ENCODE assay signal across 27 mouse cellular contexts in genomic region chr6:99842723-99843122, GRCm38 (mm10).
"Had no signal": no experiment of that assay in that cellular context is flagged by ENCODE, and none has a peak within 500 bp of the region (broad histone marks: within the 10 kb centered on the region; RNA-seq: fewer than 3 reads in every experiment).

No protein-coding gene starts in this region.

- H3K4me3 ChIP-seq: embryonic facial prominence, embryonic 12.5 days; embryonic facial prominence, embryonic 13.5 days; embryonic facial prominence, embryonic 15.5 days; erythroblast, embryonic 14.5 days; forebrain, embryonic 10.5 days; forebrain, embryonic 12.5 days; forebrain, embryonic 13.5 days; forebrain, embryonic 15.5 days; gastrocnemius, adult 2 months; heart, adult 2 months had no signal

- H3K36me3 ChIP-seq: embryonic facial prominence, embryonic 12.5 days; embryonic facial prominence, embryonic 13.5 days; embryonic facial prominence, embryonic 15.5 days; forebrain, embryonic 10.5 days; forebrain, embryonic 12.5 days; forebrain, embryonic 15.5 days had no signal

- H3K4me2 ChIP-seq: embryonic facial prominence, embryonic 12.5 days; embryonic facial prominence, embryonic 13.5 days; embryonic facial prominence, embryonic 15.5 days; forebrain, embryonic 12.5 days; forebrain, embryonic 13.5 days; forebrain, embryonic 15.5 days had no signal

- H3K27me3 ChIP-seq: embryonic facial prominence, embryonic 15.5 days; forebrain, embryonic 13.5 days; forebrain, embryonic 15.5 days had no signal

- DNase-seq: cerebellum, adult 2 months; cerebellum, adult 8-10 months; cerebellum, adult 9-10 months; cerebellum, adult 9-11 months; cerebellum, postnatal 10 days; cerebellum, postnatal 14 days; cerebellum, postnatal 25 days; cerebellum, postnatal 36 days; embryo, embryonic 11 days; gastrocnemius, adult 2 months; gastrocnemius, postnatal 10 days; gastrocnemius, postnatal 14 days; gastrocnemius, postnatal 25 days; gastrocnemius, postnatal 36 days; heart, adult 11 months; heart, adult 18-20 months; heart, adult 2 months had no signal

- H3K9ac ChIP-seq: embryonic facial prominence, embryonic 12.5 days; embryonic facial prominence, embryonic 13.5 days; embryonic facial prominence, embryonic 15.5 days; forebrain, embryonic 12.5 days; forebrain, embryonic 13.5 days; forebrain, embryonic 15.5 days; forebrain, postnatal 0 days had no signal

- ATAC-seq: forebrain, embryonic 13.5 days; forebrain, embryonic 14.5 days had no signal

- H3K27ac ChIP-seq: embryonic facial prominence, embryonic 12.5 days; embryonic facial prominence, embryonic 15.5 days; forebrain, embryonic 10.5 days; forebrain, embryonic 12.5 days; forebrain, embryonic 13.5 days; gastrocnemius, adult 2 months; heart, adult 2 months had no signal

- H3K9me3 ChIP-seq: embryonic facial prominence, embryonic 12.5 days; embryonic facial prominence, embryonic 13.5 days; embryonic facial prominence, embryonic 15.5 days; forebrain, embryonic 10.5 days; forebrain, embryonic 12.5 days; forebrain, embryonic 13.5 days; forebrain, embryonic 15.5 days had no signal
